Mouse (Mus musculus) splenic B cell, adult 2 months (primary cell): ENCODE data around the gene Inf2.

Experiments used
- DNase-seq: peaks from one replicate; pipeline ENCODE4 v3.0.0-alpha.2; 2011; ENCODE audit warnings: low read depth, low spot score
- H3K27me3 ChIP-seq: 2 replicates; pipeline ENCODE4 v1.6.1; 2012; ENCODE audit warnings: mild to moderate bottlenecking, low read length, moderate library complexity, mixed read lengths; ENCODE audit not compliant: control insufficient read depth, poor library complexity, insufficient read depth, severe bottlenecking
- H3K36me3 ChIP-seq: 2 replicates; pipeline ENCODE4 v1.6.1; 2012; ENCODE audit warnings: mild to moderate bottlenecking, low read length, moderate library complexity, mixed read lengths; ENCODE audit not compliant: control insufficient read depth, poor library complexity, insufficient read depth, severe bottlenecking

Gene Inf2

GRCm38 (mm10) chr12:112596891-112597500 is 8.4 kb downstream of the Inf2 start:
- DNase-seq, result no peak
- no peaks in the 10 kb centered on the region for H3K36me3 ChIP-seq
- H3K27me3 ChIP-seq, result no peaks in the 10 kb centered on the region

GRCm38 (mm10) chr12:112597618-112598017 is 9.0 kb downstream of the Inf2 start:
- no peaks in the 10 kb centered on the region for H3K36me3 ChIP-seq
- no peak for DNase-seq
- H3K27me3 ChIP-seq, result no peaks in the 10 kb centered on the region

- no peak for DNase-seq
- Histone ChIP-seq H3K36me3 (no peaks in the 10 kb centered on the region), H3K27me3 (no peaks in the 10 kb centered on the region)
Measured at GRCm38 (mm10) chr12:112599198-112599597, 10.6 kb downstream of the Inf2 start.

- Histone ChIP-seq H3K27me3 (no peaks in the 10 kb centered on the region), H3K36me3 (no peaks in the 10 kb centered on the region)
- DNase-seq, result no peak
Measured at GRCm38 (mm10) chr12:112599942-112600611, 11.5 kb downstream of the Inf2 start.

DNA sequence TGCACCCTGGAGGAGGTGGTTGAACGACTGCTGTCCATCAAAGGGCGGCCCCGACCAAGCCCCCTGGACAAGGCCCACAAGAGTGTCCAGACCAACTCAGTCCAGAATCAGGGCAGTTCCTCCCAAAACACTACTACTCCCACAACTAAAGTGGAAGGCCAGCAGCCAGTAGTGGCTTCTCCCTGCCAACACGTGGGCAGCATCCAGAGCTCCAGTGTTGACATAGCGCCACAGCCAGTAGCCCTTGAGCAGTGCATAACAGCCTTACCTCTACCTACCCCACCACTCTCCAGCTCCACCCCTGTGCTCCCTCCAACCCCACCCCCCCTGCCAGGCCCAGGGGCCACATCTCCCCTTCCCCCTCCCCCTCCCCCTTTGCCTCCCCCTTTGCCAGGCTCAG is 15.4 kb downstream of the Inf2 start:
- no peak for DNase-seq
- H3K27me3 ChIP-seq, result no peaks in the 10 kb centered on the region
- no peaks in the 10 kb centered on the region for H3K36me3 ChIP-seq

DNA sequence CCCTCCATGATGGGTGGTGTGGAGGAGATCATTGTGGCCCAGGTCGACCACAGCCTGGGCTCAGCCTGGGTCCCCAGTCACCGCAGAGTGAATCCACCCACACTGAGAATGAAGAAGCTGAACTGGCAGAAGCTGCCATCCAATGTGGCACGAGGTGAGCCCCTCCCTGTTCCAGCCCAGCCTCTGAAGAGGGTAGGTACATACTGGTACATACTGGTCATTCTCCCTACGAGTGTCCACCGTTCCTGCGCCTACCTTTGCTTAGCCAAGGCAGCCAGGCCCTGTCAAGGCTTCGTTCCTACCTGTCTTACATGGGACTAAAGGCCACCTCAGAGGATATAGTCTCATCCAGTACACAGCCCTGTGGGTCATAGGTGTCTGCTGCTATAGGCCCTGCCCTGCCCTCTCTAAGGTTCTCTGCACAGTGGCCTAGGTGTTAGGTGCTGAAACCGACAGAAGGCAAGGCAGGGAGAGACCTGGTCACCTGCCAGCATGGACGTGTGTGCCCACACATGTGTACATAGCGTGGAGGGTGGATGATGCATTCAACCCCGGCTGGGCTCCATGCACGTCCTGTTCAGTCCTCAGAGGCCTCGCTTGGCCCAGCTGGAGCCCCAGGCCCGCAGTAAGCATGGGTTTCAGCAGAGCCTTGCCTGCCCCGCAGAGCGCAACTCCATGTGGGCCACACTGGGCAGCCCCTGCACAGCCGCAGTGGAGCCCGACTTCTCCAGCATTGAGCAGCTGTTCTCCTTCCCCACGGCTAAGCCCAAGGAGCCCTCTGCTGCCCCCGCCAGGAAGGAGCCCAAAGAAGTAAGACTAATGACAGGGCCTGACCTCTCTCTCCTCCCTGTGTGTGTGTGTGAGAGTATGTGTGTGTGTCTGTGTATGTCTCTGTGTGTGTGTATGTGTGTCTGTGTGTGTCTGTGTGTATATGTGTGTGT is 16.4 kb downstream of the Inf2 start:
- Histone ChIP-seq H3K36me3 (no peaks in the 10 kb centered on the region), H3K27me3 (no peaks in the 10 kb centered on the region)
- DNase-seq, result no peak

GRCm38 (mm10) chr12:112605766-112606165 is 17.2 kb downstream of the Inf2 start:
- peak; percentile 81 for DNase-seq
- Histone ChIP-seq H3K27me3 (no peaks in the 10 kb centered on the region), H3K36me3 (no peaks in the 10 kb centered on the region)

DNA sequence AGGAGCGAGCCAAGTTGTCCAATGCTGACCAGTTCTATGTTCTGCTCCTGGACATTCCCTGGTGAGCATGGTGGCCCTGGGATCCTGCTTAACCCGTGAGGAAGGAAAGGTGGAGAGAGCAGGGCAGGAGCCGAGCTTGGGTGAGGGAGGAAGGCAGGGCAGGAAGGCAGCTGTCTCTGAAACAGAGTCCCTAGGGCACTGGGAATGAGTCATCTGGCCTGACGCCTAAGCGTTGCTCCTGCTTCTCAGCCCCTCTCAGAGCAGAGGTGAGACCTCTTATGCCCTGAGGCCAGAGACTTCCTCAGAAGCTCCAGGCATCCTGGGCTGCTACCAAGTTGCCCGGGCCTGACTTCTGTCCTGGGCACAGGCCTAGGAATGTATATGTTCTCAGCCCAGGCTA is 18.4 kb downstream of the Inf2 start:
- Histone ChIP-seq H3K36me3 (no peaks in the 10 kb centered on the region), H3K27me3 (no peaks in the 10 kb centered on the region)
- no peak for DNase-seq

DNA sequence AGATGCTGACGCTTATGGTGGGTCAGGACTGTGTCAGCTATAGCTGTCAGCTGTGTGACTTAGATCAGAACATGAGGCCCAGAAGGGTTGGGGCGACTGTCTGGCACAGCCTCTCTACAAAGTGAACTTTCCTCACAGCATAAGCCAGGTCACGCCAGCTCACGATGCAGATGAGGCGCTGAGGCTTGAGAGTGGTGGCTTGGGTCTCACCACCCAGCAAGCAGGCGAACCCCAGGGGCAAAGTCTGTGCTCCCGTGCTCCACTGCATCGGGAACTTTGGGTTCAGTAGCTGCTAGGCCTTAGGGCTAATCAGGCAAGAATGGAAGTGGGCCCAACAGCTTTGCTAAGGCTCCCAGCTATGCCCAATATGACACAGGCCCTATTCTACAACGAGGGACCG is 20.4 kb downstream of the Inf2 start:
- Histone ChIP-seq H3K36me3 (no peaks in the 10 kb centered on the region), H3K27me3 (no peaks in the 10 kb centered on the region)
- DNase-seq, result no peak

- Histone ChIP-seq H3K27me3 (no peaks in the 10 kb centered on the region), H3K36me3 (no peaks in the 10 kb centered on the region)
- peak; percentile 50 for DNase-seq
Measured at GRCm38 (mm10) chr12:112616668-112617067, 28.1 kb downstream of the Inf2 start.

GRCm38 (mm10) chr12:112617184-112617583 is 28.6 kb downstream of the Inf2 start:
- Histone ChIP-seq H3K27me3 (no peaks in the 10 kb centered on the region), H3K36me3 (no peaks in the 10 kb centered on the region)
- peak; percentile 81 for DNase-seq

DNA sequence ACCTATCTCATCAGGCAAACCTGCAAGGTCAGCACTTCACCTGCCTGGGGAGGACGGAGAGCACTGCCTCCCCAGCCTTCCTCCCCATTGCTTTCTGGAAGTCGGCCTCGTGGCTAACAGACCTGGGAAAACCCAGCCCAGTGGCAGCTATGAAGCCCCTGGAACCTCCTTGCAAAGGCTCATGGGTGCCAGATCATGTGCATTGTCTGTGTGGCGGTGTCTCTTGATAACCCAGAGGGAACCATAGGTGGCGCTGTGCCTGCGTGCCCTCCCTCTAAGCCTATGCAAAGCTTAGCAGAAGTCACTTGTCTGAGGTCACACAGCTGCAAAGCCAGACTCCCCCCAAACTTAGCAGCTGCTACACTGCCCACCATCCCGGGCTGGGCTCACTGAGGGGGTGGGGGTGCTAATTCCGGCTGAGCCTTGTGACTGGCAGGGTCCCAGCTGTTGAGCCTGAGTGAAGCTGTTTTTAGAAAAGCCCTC is 29.4 kb downstream of the Inf2 start:
- Histone ChIP-seq H3K36me3 (no peaks in the 10 kb centered on the region), H3K27me3 (no peaks in the 10 kb centered on the region)
- peak; percentile 93 for DNase-seq

- no peaks in the 10 kb centered on the region for H3K27me3 ChIP-seq
- DNase-seq, result peak; percentile 49
- no peaks in the 10 kb centered on the region for H3K36me3 ChIP-seq
Measured at GRCm38 (mm10) chr12:112618981-112619685, 30.5 kb downstream of the Inf2 start.

DNA sequence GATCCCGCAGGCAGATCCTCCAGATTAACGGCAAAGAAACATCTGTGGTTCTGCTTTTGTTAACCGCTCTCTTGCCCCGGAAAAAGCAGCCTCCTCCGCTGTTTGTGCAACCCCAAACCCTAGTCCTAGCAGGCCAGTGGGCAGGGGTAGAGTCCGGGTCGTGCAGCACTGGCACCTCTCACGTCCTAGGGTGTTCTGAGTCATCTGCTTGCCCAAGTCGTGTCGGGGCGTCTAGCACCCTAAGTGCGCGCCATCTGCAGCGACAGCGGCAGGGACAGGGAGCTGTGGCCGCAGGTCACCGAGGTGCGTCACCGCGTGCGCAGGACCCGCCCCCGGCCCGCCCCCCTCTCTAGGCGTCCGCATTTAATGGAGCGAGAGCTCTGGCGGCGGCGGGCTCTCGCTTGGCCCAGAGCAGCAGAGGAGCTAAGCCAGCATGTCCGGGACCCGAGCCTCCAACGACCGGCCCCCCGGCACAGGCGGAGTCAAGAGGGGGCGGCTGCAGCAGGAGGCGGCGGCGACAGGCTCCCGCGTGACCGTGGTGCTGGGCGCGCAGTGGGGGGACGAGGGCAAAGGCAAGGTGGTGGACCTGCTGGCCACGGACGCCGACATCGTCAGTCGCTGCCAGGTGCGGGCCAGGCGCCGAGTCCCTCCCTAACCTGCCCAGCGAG is 31.2 kb downstream of the Inf2 start, which contains the start of gene Adssl1:
Gene Adssl1, plus strand, starts transcription at position 360 of the 668 bp plus-strand sequence.
- DNase-seq, result peak; percentile 78
- no peaks in the 10 kb centered on the region for H3K27me3 ChIP-seq
- no peaks in the 10 kb centered on the region for H3K36me3 ChIP-seq
